Mouse (Mus musculus) stomach, postnatal 0 days (tissue): ENCODE data around the gene Mcm10. TPM values are rescaled to one million over a fixed set of nuclear protein-coding genes. Genes with fewer than 3 reads are reported as not detected.

Source experiments
- ATAC-seq: fragments of 200-750 bp; cut with Nextera tagmentation; 2 replicates; pipeline ENCODE4 v1.8.0; 2017; ENCODE audit not compliant: low FRiP score, low TSS enrichment
- DNase-seq: peaks from one replicate; pipeline ENCODE4 v3.0.0-alpha.2; 2016; ENCODE audit warnings: low spot score
- H3K27ac ChIP-seq: fragments of 300-500 bp; sonication (generic); replicated peaks from 2 replicates; pipeline ENCODE4 v1.5.1; 2014; ENCODE audit warnings: mild to moderate bottlenecking, control low read depth
- H3K27me3 ChIP-seq: fragments of 300-500 bp; sonication (generic); 2 replicates; pipeline ENCODE4 v1.6.1; 2014; ENCODE audit warnings: low read length; ENCODE audit not compliant: control insufficient read depth, insufficient read depth
- H3K36me3 ChIP-seq: fragments of 300-500 bp; sonication (generic); 2 replicates; pipeline ENCODE4 v1.6.1; 2014; ENCODE audit warnings: low read length, mixed read lengths; ENCODE audit not compliant: control insufficient read depth, insufficient read depth
- H3K4me1 ChIP-seq: fragments of 300-500 bp; sonication (generic); replicated peaks from 2 replicates; pipeline ENCODE4 v1.6.1; 2014; ENCODE audit warnings: antibody characterized with exemption; ENCODE audit not compliant: control insufficient read depth, insufficient read depth
- H3K4me2 ChIP-seq: fragments of 300-500 bp; sonication (generic); replicated peaks from 2 replicates; pipeline ENCODE4 v1.6.1; 2014; ENCODE audit warnings: low read depth, mild to moderate bottlenecking, control low read depth, moderate library complexity
- H3K4me3 ChIP-seq: fragments of 300-500 bp; sonication (generic); 2 replicates; pipeline ENCODE4 v1.5.1; 2014; ENCODE audit warnings: low read depth, low read length, control low read depth
- H3K9ac ChIP-seq: fragments of 300-500 bp; sonication (generic); 2 replicates; pipeline ENCODE4 v1.6.1; 2014; ENCODE audit warnings: mild to moderate bottlenecking, low read length, control low read depth, mixed read lengths
- H3K9me3 ChIP-seq: fragments of 300-500 bp; sonication (generic); 2 replicates; pipeline ENCODE4 v1.6.1; 2016; ENCODE audit warnings: low read length; ENCODE audit not compliant: control insufficient read depth
- CTCF ChIP-seq: IDR thresholded peaks from 2 replicates; pipeline ENCODE4 v1.5.1; 2016; ENCODE audit warnings: antibody characterized with exemption, low read depth, mild to moderate bottlenecking, moderate library complexity
- EP300 ChIP-seq: optimal IDR thresholded peaks from 2 replicates; pipeline ENCODE3; 2016; ENCODE audit warnings: antibody characterized with exemption
- WGBS: fragments of 180-500 bp; shearing (Covaris S2); extraction: QIAGEN DNeasy Blood & Tissue Kit; methylation state at CpG from one replicate; pipeline ENCODE4 v1.1.7; 2014; 5-methylcytosine and 5-hydroxymethylcytosine counted together
- polyA plus RNA-seq: library from polyadenylated mRNA; unstranded; fragments of >200 nt; fragmentation: Nextera tagmentation; extraction: Ambion mirVana; gene quantifications from 2 replicates; pipeline ENCODE4 v1.2.1, GENCODE M21; 2015

Gene Mcm10
- polyA plus RNA-seq, 1 experiment from 2014 or later, result 6.1 TPM

GRCm38 (mm10) chr2:5016922-5017321, 4.3 kb upstream of the Mcm10 start:
- Histone ChIP-seq H3K27ac (no peak overlapping the region), H3K4me2 (no peak overlapping the region), H3K4me1 (no peaks in the 10 kb centered on the region), H3K27me3 (no peaks in the 10 kb centered on the region), H3K9me3 (no peaks in the 10 kb centered on the region), H3K36me3 (no peaks in the 10 kb centered on the region), H3K4me3 (no peak overlapping the region), H3K9ac (no peak overlapping the region)
- no peak for ATAC-seq
- no peak for DNase-seq
- 87% methylated on average over 7 of the region's 7 CpGs for WGBS
- TF ChIP-seq EP300, result no peak
- no peak for TF ChIP-seq CTCF

GRCm38 (mm10) chr2:5015527-5015926, 2.9 kb upstream of the Mcm10 start:
- no peak for ATAC-seq

GRCm38 (mm10) chr2:5014616-5015015, 2.0 kb upstream of the Mcm10 start:
- DNase-seq, result no peak

More at GRCm38 (mm10) chr2:5015527-5015926, 2.9 kb upstream of the Mcm10 start:
- DNase-seq, result no peak
- H3K27ac ChIP-seq, result no peak overlapping the region
- 79% methylated on average over 6 of the region's 6 CpGs for WGBS
- H3K9ac ChIP-seq, result no peak overlapping the region
- no peaks in the 10 kb centered on the region for H3K4me1 ChIP-seq
- no peak overlapping the region for H3K4me2 ChIP-seq
- no peak for TF ChIP-seq EP300
- TF ChIP-seq CTCF, result no peak
- no peaks in the 10 kb centered on the region for H3K27me3 ChIP-seq
- H3K4me3 ChIP-seq, result no peak overlapping the region
- H3K36me3 ChIP-seq, result no peaks in the 10 kb centered on the region
- H3K9me3 ChIP-seq, result no peaks in the 10 kb centered on the region

GRCm38 (mm10) chr2:5011898-5012490, 597 bp downstream of the Mcm10 start:
- 0 out of 2 replicates have a peak, but pooled peaks cover 3% of the 10 kb centered on the region for H3K36me3 ChIP-seq
- TF ChIP-seq EP300 (no peak), CTCF (no peak)
- H3K4me1 ChIP-seq, result no peaks in the 10 kb centered on the region
- H3K27ac ChIP-seq, result peak overlapping the region; percentile 26; the same call in 1 of the 2 replicates
- no peak for ATAC-seq
- H3K4me2 ChIP-seq, result peak overlapping the region; percentile 56
- H3K4me3 ChIP-seq, result peak overlapping the region; percentile 55
- 9% methylated on average over 8 of the region's 8 CpGs for WGBS
- H3K27me3 ChIP-seq, result no peaks in the 10 kb centered on the region
- H3K9ac ChIP-seq, result no peak overlapping the region
- DNase-seq, result no peak
- H3K9me3 ChIP-seq, result no peaks in the 10 kb centered on the region

More at GRCm38 (mm10) chr2:5014616-5015015, 2.0 kb upstream of the Mcm10 start:
- Histone ChIP-seq H3K36me3 (no peaks in the 10 kb centered on the region), H3K9me3 (no peaks in the 10 kb centered on the region), H3K27ac (no peak overlapping the region), H3K9ac (no peak overlapping the region), H3K4me2 (no peak overlapping the region), H3K27me3 (no peaks in the 10 kb centered on the region), H3K4me1 (no peaks in the 10 kb centered on the region), H3K4me3 (no peak overlapping the region)
- no peak for ATAC-seq
- 58% methylated on average over 7 of the region's 7 CpGs for WGBS
- TF ChIP-seq CTCF, result no peak
- TF ChIP-seq EP300, result no peak

GRCm38 (mm10) chr2:5007107-5007506, 5.5 kb downstream of the Mcm10 start:
- Histone ChIP-seq H3K4me3 (no peak overlapping the region), H3K9ac (no peak overlapping the region), H3K4me1 (no peaks in the 10 kb centered on the region), H3K27me3 (no peaks in the 10 kb centered on the region), H3K27ac (no peak overlapping the region), H3K9me3 (no peaks in the 10 kb centered on the region), H3K36me3 (0 out of 2 replicates have a peak, but pooled peaks cover 3% of the 10 kb centered on the region), H3K4me2 (no peak overlapping the region)
- DNase-seq, result no peak
- no peak for ATAC-seq
- TF ChIP-seq EP300 (no peak), CTCF (no peak)
- WGBS, result 90% methylated on average over 4 of the region's 4 CpGs

- Histone ChIP-seq H3K36me3 (0 out of 2 replicates have a peak, but pooled peaks cover 3% of the 10 kb centered on the region), H3K9ac (no peak overlapping the region), H3K9me3 (no peaks in the 10 kb centered on the region), H3K27ac (no peak overlapping the region), H3K4me1 (no peaks in the 10 kb centered on the region), H3K4me3 (no peak overlapping the region), H3K4me2 (no peak overlapping the region), H3K27me3 (no peaks in the 10 kb centered on the region)
- ATAC-seq, result no peak
- TF ChIP-seq CTCF (no peak), EP300 (no peak)
- WGBS, result 87% methylated on average over 6 of the region's 6 CpGs
- DNase-seq, result no peak
Measured at GRCm38 (mm10) chr2:5001266-5001665, 11.3 kb downstream of the Mcm10 start.
